Mouse (Mus musculus): ENCODE measurements at regions not wholly inside any gene's neighbourhood (a gene's known extent, or its start where the extent isn't known, plus 50 kb on each side); places are given as distances from the start of the nearest gene placed in this dataset.

GRCm38 (mm10) chr1:138686746-138687145 lies 66.8 kb upstream of the Nek7 start:
- no peak for TF ChIP-seq POLR2A (IDR thresholded peaks at IDR 0.05; ENCODE audit: insufficient read depth, low read depth, low read length)
- TF ChIP-seq CTCF (IDR thresholded peaks at IDR 0.05): no peak
- TF ChIP-seq EP300 (IDR thresholded peaks at IDR 0.05; ENCODE audit: insufficient read depth, low read depth, low read length): no peak

Measured in heart, adult 2 months (tissue).